Mouse (Mus musculus): Measurements from ENCODE around the gene Ppcdc.

The Ppcdc gene

GRCm38 (mm10) chr9:57389131-57389530 is 50.8 kb downstream of the Ppcdc start:
- in situ Hi-C loops (cut with MboI, MseI), result no loop called here

DNA sequence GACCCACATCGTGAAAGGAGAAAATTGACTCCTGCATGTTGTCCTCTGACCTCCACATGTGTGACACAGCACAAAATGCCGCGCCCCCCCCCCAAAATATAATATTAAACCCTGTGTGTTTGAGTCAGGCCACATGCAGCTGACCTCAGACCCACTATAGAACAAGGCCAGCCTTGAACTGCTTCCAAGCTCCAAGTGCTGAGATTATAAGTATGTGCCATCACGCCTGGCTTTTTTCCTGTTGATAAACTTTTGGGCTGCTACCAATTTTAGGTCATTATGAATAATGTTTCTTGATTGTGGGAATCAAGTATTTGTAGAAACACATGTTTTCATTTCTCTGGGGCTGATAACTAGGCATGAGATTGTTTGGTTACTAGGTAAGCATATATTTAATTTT is 53.0 kb downstream of the Ppcdc start:
- in situ Hi-C loops (cut with MboI, MseI), result no loop called here

DNA sequence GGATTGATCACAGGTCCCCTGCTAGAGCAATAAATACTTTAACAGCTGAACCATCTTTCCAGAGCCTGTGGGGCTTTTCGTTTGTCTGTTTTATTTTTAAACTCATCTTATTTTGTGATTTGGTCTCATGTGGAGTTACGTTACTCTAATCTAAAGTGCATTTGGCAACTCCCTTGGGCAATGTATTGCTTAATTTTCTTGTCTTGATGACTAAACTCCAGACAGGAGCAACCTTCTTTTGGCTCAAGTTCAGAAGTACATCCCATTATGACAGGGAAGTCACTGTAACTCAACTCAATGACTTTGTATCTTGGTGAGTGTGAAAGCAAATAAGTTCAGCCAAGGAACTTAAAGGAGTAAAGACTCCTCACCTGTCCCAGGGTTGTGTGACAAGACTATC is 55.3 kb downstream of the Ppcdc start:
- in situ Hi-C loops (cut with MboI, MseI), result loop anchor here in 1 of 2 experiments (5.0 kb wide), 1 partner anchor 72 kb away; no protein-coding TSS in a partner anchor

- in situ Hi-C loops (cut with MboI, MseI), result no loop called here
These were observed 78.9 kb downstream of the Ppcdc start for GRCm38 (mm10) chr9:57360999-57361398.

DNA sequence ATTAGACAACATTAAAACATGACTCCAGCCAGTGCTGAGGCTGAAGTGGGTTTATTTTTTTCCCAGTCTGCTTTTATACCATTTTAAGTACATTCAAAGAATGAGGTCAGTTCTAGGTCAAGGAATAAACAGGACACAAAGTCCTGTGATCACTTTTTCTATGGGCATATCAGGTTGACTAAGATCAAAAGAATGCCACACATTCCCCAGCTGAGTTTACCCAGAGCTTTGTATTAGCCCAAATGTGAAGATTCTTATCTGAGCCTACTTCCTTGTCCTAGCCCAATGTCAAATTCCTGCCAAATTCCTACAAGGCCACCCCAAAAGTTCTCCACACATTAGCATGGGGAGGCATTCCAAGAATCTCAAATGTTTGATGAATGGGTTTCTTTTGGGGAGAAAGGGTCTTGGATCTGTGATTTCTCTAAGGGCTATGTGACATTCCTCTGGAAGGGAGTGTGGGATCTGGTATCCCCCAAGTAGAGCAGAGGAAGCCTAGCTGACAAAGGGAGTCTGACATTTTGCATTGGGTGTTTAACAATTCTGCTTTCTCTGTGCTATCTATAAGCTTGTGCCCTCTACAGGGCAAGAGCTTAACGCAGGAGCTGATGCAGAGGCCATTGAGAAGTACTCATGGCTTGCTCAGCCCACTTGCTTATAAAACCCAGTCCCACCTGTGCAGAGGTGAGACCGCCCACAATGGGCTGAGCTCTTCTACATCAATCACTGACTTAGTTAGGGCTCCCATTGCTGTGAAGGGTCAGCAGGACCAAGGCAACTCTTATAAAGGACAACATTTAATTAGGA is 85.3 kb downstream of the Ppcdc start:
- in situ Hi-C loops (cut with MboI, MseI), result loop anchor here in 1 of 2 experiments (10.0 kb wide), 1 partner anchor 100 kb away; no protein-coding TSS in a partner anchor

- in situ Hi-C loops (cut with MboI, MseI), result loop anchor here in 1 of 2 experiments (10.0 kb wide), 1 partner anchor 96 kb away; no protein-coding TSS in a partner anchor
These were observed 88.6 kb downstream of the Ppcdc start for GRCm38 (mm10) chr9:57351277-57351676.

GRCm38 (mm10) chr9:57345902-57346301 is 94.0 kb downstream of the Ppcdc start:
- in situ Hi-C loops (cut with MboI, MseI), result no loop called here

DNA sequence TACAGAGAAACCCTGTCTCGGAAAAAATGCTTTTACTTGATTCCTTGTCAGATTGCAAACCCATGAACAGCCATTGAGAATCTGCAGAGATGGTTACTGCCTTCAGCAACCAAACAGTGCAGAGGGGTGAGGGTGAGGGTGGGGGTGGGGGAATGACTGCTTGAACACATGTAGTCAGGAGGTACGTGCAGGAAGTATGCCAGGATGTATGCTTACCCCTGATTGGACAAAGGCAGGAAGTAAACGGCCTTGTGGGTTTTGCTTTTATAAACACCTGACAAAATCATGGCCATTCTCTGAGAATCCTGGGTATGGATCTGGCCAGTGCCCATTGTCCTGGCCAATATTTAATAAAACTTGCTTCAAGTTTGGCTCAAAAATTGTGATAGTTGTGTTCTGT is 96.2 kb downstream of the Ppcdc start:
- in situ Hi-C loops (cut with MboI, MseI), result loop anchor here in 1 of 2 experiments (5.0 kb wide), 1 partner anchor 81 kb away; the partner anchor contains the start of gene 1700017B05Rik

DNA sequence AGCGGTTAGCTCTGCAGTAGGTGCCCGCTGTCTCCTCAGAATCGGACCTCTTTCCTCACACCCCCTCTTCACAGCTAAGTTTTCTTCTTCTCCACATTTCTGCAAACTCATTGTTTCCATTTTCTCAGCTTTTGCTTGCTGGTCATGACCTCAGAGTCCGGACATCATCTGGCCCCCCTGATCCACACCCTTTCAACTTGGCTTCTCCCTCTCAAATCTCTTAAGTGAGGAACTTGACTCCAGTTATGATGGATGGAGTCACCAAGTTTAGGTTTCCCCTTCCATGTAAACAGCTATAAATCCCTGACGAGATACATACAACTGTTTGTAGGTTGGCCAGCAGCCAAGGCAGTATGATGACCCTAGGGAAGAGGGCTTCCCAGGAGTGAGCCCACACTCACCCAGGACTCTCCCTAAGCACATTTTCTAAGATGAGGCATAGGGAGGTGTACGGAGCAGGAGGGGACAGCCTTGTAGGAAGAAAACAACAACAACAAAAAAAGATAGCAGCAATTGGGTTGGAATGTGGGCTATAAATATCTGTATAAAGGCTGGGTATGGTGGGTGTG is 96.9 kb downstream of the Ppcdc start:
- in situ Hi-C loops (cut with MboI, MseI), result loop anchor here in 1 of 2 experiments (5.0 kb wide), 1 partner anchor 81 kb away; the partner anchor contains the start of gene 1700017B05Rik

DNA sequence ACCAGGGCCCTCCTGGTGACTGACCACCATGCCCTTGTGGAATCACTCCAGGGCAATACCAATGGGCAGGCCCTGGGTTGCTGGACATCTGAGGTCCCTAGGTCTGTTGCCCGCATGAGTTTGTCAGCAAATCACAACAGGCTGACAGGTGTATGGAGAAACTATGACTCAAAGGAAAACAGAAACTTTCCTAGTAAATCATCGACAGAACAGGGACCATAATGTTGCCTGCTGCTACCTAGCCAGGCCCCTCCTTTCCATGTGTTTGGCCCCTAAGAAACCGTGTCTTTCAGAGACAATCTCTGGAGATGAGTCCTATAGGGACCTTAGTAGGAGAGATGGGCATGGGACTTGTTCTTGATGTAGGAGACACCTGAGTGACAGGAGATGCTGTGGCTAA is 97.7 kb downstream of the Ppcdc start:
- in situ Hi-C loops (cut with MboI, MseI), result loop anchor here in 1 of 2 experiments (5.0 kb wide), 1 partner anchor 80 kb away; the partner anchor contains the start of gene 1700017B05Rik

DNA sequence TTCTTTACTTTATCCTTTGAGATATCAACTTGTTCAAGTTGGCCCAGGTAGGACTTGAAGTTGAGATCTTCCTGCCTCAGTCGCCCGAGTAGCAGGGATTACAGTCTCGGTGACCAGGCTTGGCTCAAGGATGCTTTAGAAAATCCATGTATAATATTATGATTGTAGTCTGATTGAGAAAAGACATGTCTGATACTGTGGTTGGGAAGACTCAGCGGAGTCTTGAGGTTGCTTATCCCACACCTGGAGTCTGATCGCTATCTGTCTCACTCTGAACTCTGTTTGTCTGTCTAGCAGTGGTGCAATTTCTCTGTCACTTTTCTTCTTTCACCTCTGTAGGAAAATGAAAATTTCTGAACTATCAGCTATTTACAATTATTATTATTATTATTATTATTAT is 99.6 kb downstream of the Ppcdc start:
- in situ Hi-C loops (cut with MboI, MseI), result loop anchor here in 1 of 2 experiments (5.0 kb wide), 1 partner anchor 78 kb away; the partner anchor contains the start of gene 1700017B05Rik

DNA sequence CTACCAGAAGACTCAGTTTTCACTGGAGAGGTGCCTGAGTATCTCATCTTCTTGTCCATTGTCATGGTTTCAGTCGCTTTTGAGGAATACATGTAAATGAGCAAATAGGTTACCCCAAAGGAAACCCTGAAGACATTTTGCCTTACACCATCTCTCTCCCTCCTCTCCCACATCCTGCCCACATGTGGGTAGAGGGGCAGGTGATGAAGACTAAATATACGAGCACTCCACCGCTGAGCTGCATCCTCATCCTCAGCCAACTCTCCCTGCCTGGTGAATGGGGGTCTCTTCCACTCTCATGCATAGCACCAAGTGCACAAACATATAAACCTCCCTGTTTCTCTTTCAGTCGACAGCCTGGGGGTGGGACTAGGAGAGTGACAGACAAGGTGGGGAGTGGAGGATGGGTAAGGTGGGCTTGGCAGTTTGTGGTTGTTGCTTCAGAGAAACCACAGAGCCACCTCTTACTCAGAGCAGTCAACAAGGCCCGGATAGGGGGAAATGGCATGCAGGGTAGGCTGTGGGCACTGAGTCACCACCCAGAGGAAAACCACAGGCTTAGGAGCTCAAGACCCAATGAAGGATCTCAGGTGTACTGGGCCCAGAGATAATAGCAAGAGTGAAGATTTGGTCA is 100.2 kb downstream of the Ppcdc start:
- in situ Hi-C loops (cut with MboI, MseI), result loop anchor here (5.0 to 10.0 kb wide), 3 partner anchors 67 to 1945 kb away; partner anchors contain the start of gene 1700017B05Rik (in 1 of the 2)

GRCm38 (mm10) chr9:57338706-57339105 is 101.2 kb downstream of the Ppcdc start:
- in situ Hi-C loops (cut with MboI, MseI), result loop anchor here (5.0 to 10.0 kb wide), 2 partner anchors 66 to 1944 kb away; no protein-coding TSS in a partner anchor
